Mouse (Mus musculus) telencephalon, adult 2 months (tissue): Measurements from ENCODE around the gene 4931408C20Rik.

Experiments
- DNase-seq: peaks from one replicate; pipeline ENCODE4 v3.0.0-alpha.2; 2011; ENCODE audit warnings: low read depth, low spot score

Gene 4931408C20Rik

DNA sequence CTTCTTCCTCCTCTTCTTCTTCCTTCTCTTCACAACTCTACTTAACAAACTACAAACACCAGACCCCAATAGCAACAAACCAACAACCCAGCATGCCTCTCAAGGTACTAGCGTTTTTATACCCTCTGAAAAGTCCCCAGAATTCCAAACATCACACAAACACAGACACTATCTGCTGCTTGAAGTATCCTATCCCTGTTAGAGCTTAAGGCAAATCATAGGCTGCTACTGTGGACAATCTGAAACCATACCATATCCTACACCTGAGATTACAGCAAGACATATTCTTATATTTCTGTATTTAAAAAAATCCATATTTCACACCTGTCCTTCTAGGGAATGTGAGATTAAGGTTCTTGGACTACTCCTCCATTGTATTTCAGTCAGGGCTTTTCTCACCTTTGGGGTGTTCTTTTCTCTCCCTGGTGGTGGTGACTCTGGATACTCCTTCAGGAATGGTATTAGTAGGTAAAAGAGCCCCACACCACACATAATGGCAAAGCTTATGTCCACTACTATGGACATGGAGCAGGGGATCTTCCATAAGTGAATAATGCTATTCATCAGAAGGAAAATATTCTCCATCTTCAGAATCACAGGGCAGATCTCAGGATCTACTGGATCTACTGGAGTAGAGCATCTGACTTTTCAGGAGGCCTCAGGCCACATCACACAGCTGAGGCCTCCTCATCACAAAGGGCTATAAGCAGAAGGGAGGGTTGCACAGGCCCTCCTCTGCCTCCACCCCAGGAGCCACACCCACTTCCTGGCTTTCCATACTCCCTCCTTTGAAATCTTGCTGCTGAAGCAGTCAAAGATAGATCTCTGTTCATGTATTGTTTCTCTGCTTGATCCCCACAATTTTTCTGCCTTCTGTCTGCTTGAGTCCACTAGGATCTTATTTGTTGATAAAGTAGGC, at the start of gene 4931408C20Rik:
Gene 4931408C20Rik, minus strand, starts transcription at position 619 of the 919 bp plus-strand sequence.
- no peak for DNase-seq

DNA sequence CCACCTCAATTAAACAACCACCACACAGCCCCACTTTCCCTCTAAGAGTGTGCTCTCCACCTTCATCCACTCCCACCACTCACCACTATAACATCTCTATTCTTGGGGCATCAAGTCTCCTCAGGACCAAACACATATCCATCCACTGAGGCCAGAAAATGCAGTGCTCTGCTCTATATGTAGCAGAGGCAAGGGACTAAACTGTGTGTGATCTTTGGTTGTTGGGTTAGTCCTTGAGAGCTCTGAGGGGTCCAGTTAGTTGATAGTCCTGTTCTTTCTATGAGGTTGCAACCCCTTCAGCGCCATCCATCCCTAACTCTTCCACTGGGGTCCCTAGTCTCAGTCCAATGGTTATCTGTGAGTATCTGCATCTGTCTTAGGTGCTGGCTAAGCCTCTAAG, 666 bp upstream of the 4931408C20Rik start:
- no peak for DNase-seq

DNA sequence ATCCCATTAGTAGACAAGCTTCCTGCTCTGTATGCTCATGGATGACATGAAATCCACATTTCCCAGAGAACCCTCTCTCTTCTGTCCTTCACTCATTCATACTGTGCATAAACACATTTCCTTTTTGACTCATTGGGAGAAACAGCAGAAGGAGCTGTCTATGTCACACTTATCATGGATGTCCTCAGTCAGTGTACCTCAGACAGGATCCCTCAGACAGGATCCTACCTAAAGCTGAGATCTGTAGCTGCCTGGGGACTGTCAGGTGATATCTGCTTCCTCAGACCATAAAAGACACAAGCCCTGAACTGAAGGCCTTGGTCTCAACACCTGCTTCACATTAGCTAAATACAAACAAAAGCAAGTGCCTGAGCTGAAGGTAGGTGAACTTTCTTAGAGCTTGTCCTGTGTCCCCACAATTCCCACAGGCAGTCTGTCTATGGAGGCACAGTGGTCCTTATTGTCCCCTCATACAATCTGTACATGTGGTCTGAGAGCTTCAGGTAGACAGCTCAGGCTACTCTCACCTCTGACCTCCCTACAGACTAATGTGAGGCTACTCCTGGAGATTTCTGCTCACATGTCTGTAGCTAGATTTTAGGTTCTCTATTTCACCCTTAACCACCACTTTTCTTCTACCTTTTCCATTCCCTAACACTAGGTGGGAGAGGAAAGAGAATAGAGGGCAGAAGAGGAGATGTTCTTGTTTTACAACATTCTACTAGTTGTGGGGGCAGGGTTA, 1.1 kb downstream of the 4931408C20Rik start:
- no peak for DNase-seq

DNA sequence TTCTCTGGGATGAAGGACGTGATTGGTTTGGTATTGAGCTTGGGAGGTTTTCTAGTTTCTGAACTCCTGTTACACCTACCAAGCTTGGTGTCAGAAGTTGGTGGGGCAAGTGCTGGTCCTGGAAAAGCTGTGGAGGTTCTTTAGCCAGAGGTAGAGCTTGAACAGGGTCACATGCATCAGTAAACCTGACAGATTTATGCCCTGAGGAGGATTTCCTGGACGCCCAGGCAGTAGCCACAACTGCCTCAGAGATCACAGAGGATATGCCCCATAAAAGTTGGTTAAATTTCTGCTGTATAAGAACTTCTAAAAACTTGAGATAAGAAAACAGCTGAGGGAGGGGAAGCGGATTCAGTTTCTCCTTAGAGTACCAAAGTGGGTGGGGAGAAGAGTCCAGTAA, 1.9 kb downstream of the 4931408C20Rik start:
- no peak for DNase-seq

DNA sequence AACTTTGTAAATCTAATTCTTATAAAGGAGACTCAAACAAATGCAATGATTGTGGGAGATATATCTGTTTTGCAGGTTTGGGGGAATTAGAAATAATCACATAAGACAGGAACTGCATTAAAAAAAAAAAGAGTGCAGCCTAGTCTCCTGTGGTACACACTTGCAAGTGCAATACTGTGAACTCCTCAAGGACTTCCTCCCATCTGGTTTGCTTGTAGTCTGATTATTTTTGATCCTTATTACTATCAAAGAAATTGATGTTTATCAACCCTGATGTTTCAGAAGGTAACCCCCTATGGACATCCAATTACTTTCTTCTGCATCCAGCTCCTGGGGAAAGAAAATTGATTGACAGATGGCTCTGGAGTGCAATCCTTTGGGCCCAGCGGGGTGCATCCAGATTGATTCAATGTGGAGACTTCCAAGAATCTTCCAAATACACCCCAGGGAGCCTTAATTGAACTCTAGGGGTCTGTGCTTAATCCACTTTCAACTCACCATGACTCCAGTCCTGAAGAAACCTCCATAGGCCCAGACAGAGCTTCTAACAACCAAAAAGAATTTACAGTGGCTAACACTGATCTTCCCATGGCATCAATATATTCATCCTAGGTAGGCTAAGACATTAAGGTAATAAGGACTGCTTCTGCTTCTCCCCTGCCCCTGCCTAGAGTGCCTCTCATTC, 37.4 kb downstream of the 4931408C20Rik start:
- no peak for DNase-seq

DNA sequence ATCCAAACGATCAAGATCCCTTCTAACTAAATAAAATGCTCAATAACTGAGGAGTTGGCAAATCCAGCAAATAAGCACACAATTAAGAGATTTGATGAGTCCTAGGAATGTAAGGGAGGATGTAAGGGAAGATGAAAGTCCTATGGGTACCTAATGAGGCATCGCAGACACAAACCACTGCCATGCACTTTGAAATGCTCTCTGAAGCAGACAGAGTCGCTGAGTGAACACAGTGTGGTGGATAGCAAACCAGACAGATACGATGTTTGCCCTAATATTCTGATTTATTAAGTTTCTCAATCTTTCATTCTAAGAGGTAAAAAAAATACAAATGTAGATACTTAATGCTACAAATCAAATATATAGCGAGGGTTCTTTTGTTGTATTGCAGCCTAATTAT, 51.2 kb downstream of the 4931408C20Rik start:
- no peak for DNase-seq
